Mouse (Mus musculus): Measurements from ENCODE around the gene Ankrd44. TPM values are rescaled to one million over a fixed set of nuclear protein-coding genes. Genes with fewer than 3 reads are reported as not detected.
A peak's percentile ranks its signal among the peaks of the same experiment; 100 is the strongest.

Ankrd44 gene
- total and polyA plus RNA-seq, 3 experiments: 12.7 to 23.0 (median 19.8) TPM

DNA sequence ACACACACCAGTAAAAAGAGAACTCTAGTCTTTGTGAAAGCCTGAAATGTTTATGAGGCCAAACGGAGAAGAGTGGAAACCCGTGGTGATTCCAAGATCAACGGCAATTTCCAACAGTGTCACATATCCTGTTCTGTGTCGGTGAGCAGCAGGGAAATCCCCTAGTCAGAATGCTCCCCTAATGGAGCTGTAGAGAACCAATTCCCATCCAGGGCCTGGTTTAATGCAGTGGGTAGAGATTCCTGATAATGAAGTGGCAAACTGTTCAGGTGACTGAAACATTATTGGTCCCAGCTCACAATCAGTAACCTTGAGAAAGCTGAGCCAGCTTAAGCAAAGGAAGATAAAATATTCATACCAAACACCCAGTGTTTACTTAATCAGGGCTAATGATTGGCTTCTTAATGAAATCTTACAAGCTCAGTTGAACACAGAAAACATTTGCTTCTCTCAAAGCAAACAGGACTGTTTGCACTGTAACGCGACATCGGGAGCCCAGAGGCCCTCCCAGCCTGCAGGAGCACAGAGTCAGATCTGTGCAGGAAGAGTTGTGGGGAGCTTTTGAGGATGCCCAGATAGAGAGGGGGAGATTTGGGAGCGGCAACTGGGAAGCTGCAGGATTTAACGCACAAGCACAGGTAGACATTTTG lies 110.9 kb downstream of the Ankrd44 start:
- H3K27ac ChIP-seq (ENCODE audit: insufficient read depth, low read depth): no peak overlapping the region
- no peak for DNase-seq (ENCODE audit: extremely low read depth)
- in situ Hi-C loops (cut with MboI; ENCODE audit: low pct_ligation_motif_present, low pct_unique_long_range_greater_than_20kb, low sequenced_read_pairs): no loop called here
- H3K9ac ChIP-seq (ENCODE audit: insufficient read depth, low read depth): no peak overlapping the region
- no peaks in the 10 kb centered on the region for H3K27me3 ChIP-seq (replicated peaks)
- dilution Hi-C loops (cut with MboI; ENCODE audit: extremely low pct_ligation_motif_present, extremely low pct_unique_long_range_greater_than_20kb, low sequenced_read_pairs): no loop called here
- no peak overlapping the region for H3K4me3 ChIP-seq (replicated peaks in 1 of 3; ENCODE audit: low read depth in 2 of 3, low read length in 2 of 3, poor library complexity in 1 of 3)
- H3K79me2 ChIP-seq (replicated peaks; ENCODE audit: control insufficient read depth, extremely low read depth, insufficient read depth, poor library complexity, severe bottlenecking): no peaks in the 10 kb centered on the region
- no peaks in the 10 kb centered on the region for H3K9me3 ChIP-seq (replicated peaks; ENCODE audit: low read length)
- peaks cover 10 to 32% of the 10 kb centered on the region in 2 experiments for H3K4me1 ChIP-seq (ENCODE audit: control insufficient read depth in 1 of 2, insufficient read depth in 2 of 2)
- H3K36me3 ChIP-seq (replicated peaks in 1 of 2; ENCODE audit: control insufficient read depth in 1 of 2, insufficient read depth in 1 of 2, low read length in 1 of 2): peaks cover 0 to 2% of the 10 kb centered on the region in 2 experiments
- H3K4me2 ChIP-seq (ENCODE audit: insufficient read depth, low read depth, poor library complexity, severe bottlenecking): no peak overlapping the region
- TF ChIP-seq RCOR1 (conservative IDR thresholded peaks at IDR 0.05; ENCODE audit: low read depth, low read length): no peak
- no peak for TF ChIP-seq ZNF384 (IDR thresholded peaks at IDR 0.05; ENCODE audit: low read depth, low read length)
- no peak for TF ChIP-seq POLR2AphosphoS2 (IDR thresholded peaks at IDR 0.05; ENCODE audit: low read depth, low read length)
- no peak for TF ChIP-seq MAZ (IDR thresholded peaks at IDR 0.05; ENCODE audit: low read depth, low read length)
- no peak for TF ChIP-seq USF2 (conservative IDR thresholded peaks at IDR 0.05; ENCODE audit: low read depth, low read length)
- TF ChIP-seq HCFC1 (IDR thresholded peaks at IDR 0.05; ENCODE audit: low read depth, low read length): no peak
- TF ChIP-seq CHD1 (IDR thresholded peaks at IDR 0.05; ENCODE audit: low read depth, low read length): no peak
- TF ChIP-seq ELF1 (IDR thresholded peaks at IDR 0.05; ENCODE audit: low read depth, low read length): no peak
- no peak for TF ChIP-seq RAD21 (IDR thresholded peaks at IDR 0.05; ENCODE audit: low read depth, low read length)
- no peak for TF ChIP-seq ZMIZ1 (IDR thresholded peaks at IDR 0.05; ENCODE audit: low read depth, low read length)
- no peak for TF ChIP-seq MAX (IDR thresholded peaks at IDR 0.05; ENCODE audit: low read length)
- TF ChIP-seq GABPA (IDR thresholded peaks at IDR 0.05; ENCODE audit: insufficient replicate concordance, low read depth, low read length): no peak
- no peak for TF ChIP-seq ETS1 (conservative IDR thresholded peaks at IDR 0.05; ENCODE audit: low read depth, low read length)
- TF ChIP-seq JUN (IDR thresholded peaks at IDR 0.05; ENCODE audit: insufficient read depth, low read depth, low read length): no peak
- TF ChIP-seq TCF12 (IDR thresholded peaks at IDR 0.05; ENCODE audit: low read depth, low read length): no peak
- no peak for TF ChIP-seq NELFE (IDR thresholded peaks at IDR 0.05; ENCODE audit: low read depth, low read length)
- TF ChIP-seq MAFK (IDR thresholded peaks at IDR 0.05; ENCODE audit: insufficient replicate concordance, low read length): no peak
- no peak for TF ChIP-seq CTCF (conservative IDR thresholded peaks at IDR 0.05 in 1 of 2, IDR thresholded peaks at IDR 0.05 in 1 of 2; ENCODE audit: low read depth in 2 of 2, low read length in 2 of 2)
- TF ChIP-seq SMC3 (IDR thresholded peaks at IDR 0.05; ENCODE audit: low read depth, low read length): no peak

GRCm38 (mm10) chr1:54809811-54810549 lies 116.2 kb downstream of the Ankrd44 start:
- no peak for DNase-seq (ENCODE audit: extremely low read depth)
- no peaks in the 10 kb centered on the region for H3K9me3 ChIP-seq (replicated peaks; ENCODE audit: low read length)
- H3K27ac ChIP-seq (ENCODE audit: insufficient read depth, low read depth): no peak overlapping the region
- no peaks in the 10 kb centered on the region for H3K27me3 ChIP-seq (replicated peaks)
- no peak overlapping the region for H3K9ac ChIP-seq (ENCODE audit: insufficient read depth, low read depth)
- TF ChIP-seq CHD2 (IDR thresholded peaks at IDR 0.05; ENCODE audit: low read length) (no peak), IRF4 (IDR thresholded peaks at IDR 0.05; ENCODE audit: low read depth, low read length) (peak; percentile 34; the same call in 1 of the 2 replicates)
- dilution Hi-C loops (cut with MboI; ENCODE audit: extremely low pct_ligation_motif_present, extremely low pct_unique_long_range_greater_than_20kb, low sequenced_read_pairs) (no loop called here), in situ Hi-C loops (cut with MboI; ENCODE audit: low pct_ligation_motif_present, low pct_unique_long_range_greater_than_20kb, low sequenced_read_pairs) (no loop called here)
- 0 out of 2 replicates have a peak overlapping the region, but pooled peaks have one; percentile 8 for H3K4me2 ChIP-seq (ENCODE audit: insufficient read depth, low read depth, poor library complexity, severe bottlenecking)
- H3K79me2 ChIP-seq (replicated peaks; ENCODE audit: control insufficient read depth, extremely low read depth, insufficient read depth, poor library complexity, severe bottlenecking): no peaks in the 10 kb centered on the region
- no peak overlapping the region for H3K4me3 ChIP-seq (replicated peaks in 1 of 3; ENCODE audit: low read depth in 2 of 3, low read length in 2 of 3, poor library complexity in 1 of 3)
- peaks cover 0 to 6% of the 10 kb centered on the region in 2 experiments for H3K36me3 ChIP-seq (replicated peaks in 1 of 2; ENCODE audit: control insufficient read depth in 1 of 2, insufficient read depth in 1 of 2, low read length in 1 of 2)
- peaks cover 7 to 33% of the 10 kb centered on the region in 2 experiments for H3K4me1 ChIP-seq (ENCODE audit: control insufficient read depth in 1 of 2, insufficient read depth in 2 of 2)

Data from CH12.LX (cell line).